Mouse (Mus musculus) spleen, adult 2 months (tissue): ENCODE results near the gene Gm42906.

ENCODE experiments used
- CTCF ChIP-seq: fragments of 200-500 bp; IDR thresholded peaks from 2 replicates; pipeline ENCODE4 v1.5.1; 2011; ENCODE audit warnings: mild to moderate bottlenecking, inconsistent platforms; ENCODE audit not compliant: insufficient read depth, insufficient read length, insufficient replicate concordance; ENCODE audit errors: extremely low read depth
- POLR2A ChIP-seq: fragments of 200-500 bp; IDR thresholded peaks from 2 replicates; pipeline ENCODE4 v1.6.1; 2011; ENCODE audit warnings: low read depth, low read length, inconsistent platforms

DNA sequence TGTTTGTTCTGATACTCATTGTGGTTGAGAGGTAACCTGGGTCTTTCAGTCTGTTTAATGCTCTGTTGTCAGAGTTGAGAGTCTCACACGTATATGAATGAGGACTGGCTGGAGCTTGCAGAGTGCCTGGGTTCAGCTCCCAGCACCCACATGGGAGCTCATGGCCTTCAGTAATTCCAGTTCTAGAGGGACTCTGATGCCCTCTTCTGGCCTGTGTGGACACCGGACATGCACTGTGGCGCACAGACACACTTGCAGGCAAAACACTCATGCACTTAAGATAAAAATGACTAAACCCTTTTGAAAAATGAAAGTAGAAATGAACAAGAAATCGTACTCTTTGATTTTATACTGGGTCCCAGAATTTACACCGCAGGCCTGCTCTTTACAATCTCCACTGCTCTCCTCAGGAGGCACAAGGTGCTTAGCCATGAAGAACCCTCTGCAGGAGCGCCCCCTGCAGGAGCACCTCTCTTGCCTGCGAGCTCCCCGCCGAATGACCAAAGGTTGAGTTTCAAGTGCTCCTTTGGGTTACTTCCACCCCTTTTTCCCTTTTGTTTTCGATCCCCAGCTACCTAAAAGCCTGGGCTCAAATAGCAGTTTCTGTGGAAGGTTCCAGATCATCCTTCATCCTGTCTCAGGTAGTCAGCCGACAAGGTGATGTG lies 372.4 kb downstream of the Gm42906 start:
- TF ChIP-seq POLR2A: no peak
- TF ChIP-seq CTCF: no peak
